Mouse (Mus musculus) heart, embryonic 12.5 days (tissue): ENCODE results near the gene Trp53i13. TPM values are rescaled to one million over a fixed set of nuclear protein-coding genes. Genes with fewer than 3 reads are reported as not detected.

ENCODE experiments used
- ATAC-seq: fragments of 200-750 bp; cut with Nextera tagmentation; 2 replicates; pipeline ENCODE4 v1.8.0; 2017; ENCODE audit warnings: moderate TSS enrichment, moderate library complexity; ENCODE audit not compliant: insufficient number of reproducible peaks, low FRiP score
- H3K27ac ChIP-seq: fragments of 300-500 bp; sonication (generic); 2 replicates; pipeline ENCODE4 v1.5.1; 2016; ENCODE audit warnings: mild to moderate bottlenecking, moderate library complexity; ENCODE audit not compliant: poor library complexity, severe bottlenecking
- H3K27me3 ChIP-seq: fragments of 300-500 bp; sonication (generic); replicated peaks from 2 replicates; pipeline ENCODE4 v1.6.1; 2016; ENCODE audit warnings: mild to moderate bottlenecking, moderate library complexity
- H3K36me3 ChIP-seq: fragments of 300-500 bp; sonication (generic); 2 replicates; pipeline ENCODE4 v1.6.1; 2016; ENCODE audit warnings: mild to moderate bottlenecking, moderate library complexity
- H3K4me1 ChIP-seq: fragments of 300-500 bp; sonication (generic); replicated peaks from 2 replicates; pipeline ENCODE4 v1.6.1; 2016; ENCODE audit warnings: mild to moderate bottlenecking
- H3K4me2 ChIP-seq: fragments of 300-500 bp; sonication (generic); 2 replicates; pipeline ENCODE4 v1.6.1; 2016; ENCODE audit warnings: mild to moderate bottlenecking, moderate library complexity
- H3K4me3 ChIP-seq: fragments of 300-500 bp; sonication (generic); 2 replicates; pipeline ENCODE4 v1.5.1; 2016; ENCODE audit warnings: mild to moderate bottlenecking
- H3K9ac ChIP-seq: fragments of 300-500 bp; sonication (generic); 2 replicates; pipeline ENCODE4 v1.6.1; 2016; ENCODE audit warnings: mild to moderate bottlenecking, moderate library complexity
- H3K9me3 ChIP-seq: fragments of 300-500 bp; sonication (generic); replicated peaks from 2 replicates; pipeline ENCODE4 v1.6.1; 2016; ENCODE audit warnings: mild to moderate bottlenecking, moderate library complexity
- WGBS: fragments of 180-500 bp; shearing (Covaris S2); methylation state at CpG from one replicate; pipeline ENCODE4 v1.1.7; 2016; 5-methylcytosine and 5-hydroxymethylcytosine counted together
- polyA plus RNA-seq: library from polyadenylated mRNA; unstranded; fragments of >200 nt; fragmentation: Nextera tagmentation; extraction: Ambion mirVana; gene quantifications from 2 replicates; pipeline ENCODE4 v1.2.1, GENCODE M21; 2016

Gene Trp53i13
- polyA plus RNA-seq, 1 experiment from 2014 or later = 30.2 TPM

DNA sequence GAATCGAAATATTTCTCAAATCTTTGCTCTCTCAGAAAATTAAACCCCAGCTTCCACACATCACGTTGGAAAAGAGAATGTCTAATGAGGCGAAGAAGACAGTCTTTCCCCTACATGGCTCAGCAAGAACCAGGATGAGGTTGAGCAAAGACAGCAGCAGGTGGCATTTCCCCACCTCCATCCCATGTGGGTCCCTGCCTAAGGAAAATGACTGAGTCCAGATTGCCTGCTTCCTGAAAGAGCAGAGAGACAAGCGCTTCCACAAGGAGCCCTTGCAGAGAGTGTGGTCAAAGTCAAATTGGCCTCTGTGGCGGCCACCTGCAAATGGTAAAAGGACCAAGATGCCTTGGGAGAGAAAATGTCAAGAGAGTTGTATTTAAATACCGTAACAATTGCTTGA is 25.3 kb downstream of the Trp53i13 start:
- peak overlapping the region; percentile 96 for H3K4me2 ChIP-seq
- H3K4me3 ChIP-seq = no peak overlapping the region
- H3K27ac ChIP-seq = no peak overlapping the region
- no peaks in the 10 kb centered on the region for H3K9me3 ChIP-seq
- no peak for ATAC-seq
- WGBS = 65% methylated on average over 6 of the region's 6 CpGs
- 0 out of 2 replicates have a peak, but pooled peaks cover 5% of the 10 kb centered on the region for H3K27me3 ChIP-seq
- peaks cover 61% of the 10 kb centered on the region for H3K4me1 ChIP-seq
- H3K36me3 ChIP-seq = no peaks in the 10 kb centered on the region
- H3K9ac ChIP-seq = 0 out of 2 replicates have a peak overlapping the region, but pooled peaks have one; percentile 89

DNA sequence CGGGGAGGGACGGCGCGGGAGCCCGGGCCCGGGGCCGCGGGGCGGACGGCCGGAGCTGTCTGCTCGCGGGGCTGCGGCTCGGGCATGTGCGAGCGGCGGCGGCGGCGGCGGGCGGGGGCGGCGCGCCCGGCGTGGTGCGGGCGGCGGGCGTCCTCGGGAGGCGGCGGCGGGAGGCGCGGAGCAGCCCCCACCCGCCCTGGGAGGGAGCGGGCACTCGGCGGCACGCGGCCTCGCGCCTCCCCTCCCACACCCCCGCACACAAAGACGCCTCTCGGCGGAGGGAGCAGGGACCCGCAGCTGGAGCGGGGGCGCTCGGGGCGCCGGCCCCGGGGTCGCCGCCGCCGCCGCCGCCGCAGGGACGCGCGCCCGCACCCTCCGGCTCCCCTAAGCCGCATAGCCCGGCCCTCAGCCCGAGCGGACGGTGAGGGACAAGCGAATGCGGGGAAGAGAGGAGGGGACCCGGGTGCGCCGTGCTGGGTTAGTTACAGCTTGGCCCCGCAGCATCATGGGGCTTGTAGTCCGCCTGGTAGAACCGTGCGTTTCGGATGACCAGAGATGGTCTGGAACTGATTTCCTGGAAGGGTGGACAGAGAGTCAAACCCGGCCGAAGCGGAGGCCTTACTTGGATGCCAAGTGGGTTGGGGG is 26.1 kb downstream of the Trp53i13 start, which contains the start of gene Ankrd13b:
Gene Ankrd13b (minus strand): TSS at position 88 of the 645 bp plus-strand sequence.
- Histone ChIP-seq H3K27me3 (0 out of 2 replicates have a peak, but pooled peaks cover 5% of the 10 kb centered on the region), H3K9me3 (no peaks in the 10 kb centered on the region), H3K4me1 (peaks cover 54% of the 10 kb centered on the region), H3K4me2 (peak within 1 kb of the TSS; percentile 96), H3K36me3 (no peaks in the 10 kb centered on the region), H3K4me3 (peak within 1 kb of the TSS; percentile 89), H3K27ac (no peak within 1 kb of the TSS), H3K9ac (peak within 1 kb of the TSS; percentile 89)
- ATAC-seq = no peak
- WGBS = 2% methylated on average over 64 of the region's 87 CpGs

DNA sequence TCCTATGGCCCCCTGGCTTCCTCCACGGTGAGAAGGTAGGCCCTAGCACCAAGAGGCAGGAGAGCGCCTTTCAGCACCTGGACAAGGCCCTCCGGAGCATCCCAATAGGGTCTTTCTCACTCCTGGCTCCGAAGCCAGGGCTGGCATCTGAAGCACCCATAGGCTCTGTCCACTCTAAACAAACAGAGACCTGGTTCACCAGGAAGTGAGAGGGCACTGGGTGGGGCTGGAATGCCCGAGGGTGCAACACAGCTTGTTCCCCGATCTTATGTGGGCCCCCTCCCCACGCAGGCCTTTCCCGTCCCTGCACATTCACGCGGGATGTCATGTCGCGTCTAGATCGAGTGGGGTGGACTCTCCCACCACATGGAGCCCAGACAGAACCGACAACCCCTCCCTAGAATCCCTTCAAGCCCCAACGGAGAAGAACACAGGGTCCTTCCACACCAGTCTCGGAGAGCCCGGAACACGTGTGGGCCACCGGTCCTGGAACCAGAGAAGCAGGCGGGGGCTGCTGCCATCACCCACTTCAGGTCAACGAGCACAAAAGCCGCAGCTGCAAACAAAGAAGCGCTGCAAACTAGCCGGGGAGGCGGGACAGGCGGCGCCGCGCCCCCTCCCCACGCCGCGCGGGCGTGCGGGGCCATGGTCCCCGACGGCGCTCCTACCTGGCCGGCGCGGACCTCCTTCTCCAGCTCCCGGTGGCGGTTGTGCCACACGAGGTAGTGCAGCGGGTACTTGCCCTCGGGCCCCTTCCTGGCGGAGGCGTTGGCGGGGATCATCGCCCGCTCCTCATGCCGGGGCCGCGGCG is 26.8 kb downstream of the Trp53i13 start:
- peak overlapping the region; percentile 89 for H3K4me3 ChIP-seq
- WGBS = 3% methylated on average over 55 of the region's 55 CpGs
- H3K4me1 ChIP-seq = peaks cover 46% of the 10 kb centered on the region
- H3K9ac ChIP-seq = peak overlapping the region; percentile 89
- no peaks in the 10 kb centered on the region for H3K36me3 ChIP-seq
- H3K9me3 ChIP-seq = no peaks in the 10 kb centered on the region
- 0 out of 2 replicates have a peak, but pooled peaks cover 5% of the 10 kb centered on the region for H3K27me3 ChIP-seq
- peak overlapping the region; percentile 96 for H3K4me2 ChIP-seq
- no peak overlapping the region for H3K27ac ChIP-seq
- no peak for ATAC-seq

- H3K27me3 ChIP-seq = 0 out of 2 replicates have a peak, but pooled peaks cover 5% of the 10 kb centered on the region
- peaks cover 46% of the 10 kb centered on the region for H3K4me1 ChIP-seq
- no peak for ATAC-seq
- no peak overlapping the region for H3K4me2 ChIP-seq
- H3K27ac ChIP-seq = no peak overlapping the region
- no peak overlapping the region for H3K4me3 ChIP-seq
- no peak overlapping the region for H3K9ac ChIP-seq
- no peaks in the 10 kb centered on the region for H3K9me3 ChIP-seq
- WGBS = 70% methylated on average over 5 of the region's 5 CpGs
- H3K36me3 ChIP-seq = no peaks in the 10 kb centered on the region
Observed at GRCm38 (mm10) chr11:77486798-77487197, 29.0 kb downstream of the Trp53i13 start.

DNA sequence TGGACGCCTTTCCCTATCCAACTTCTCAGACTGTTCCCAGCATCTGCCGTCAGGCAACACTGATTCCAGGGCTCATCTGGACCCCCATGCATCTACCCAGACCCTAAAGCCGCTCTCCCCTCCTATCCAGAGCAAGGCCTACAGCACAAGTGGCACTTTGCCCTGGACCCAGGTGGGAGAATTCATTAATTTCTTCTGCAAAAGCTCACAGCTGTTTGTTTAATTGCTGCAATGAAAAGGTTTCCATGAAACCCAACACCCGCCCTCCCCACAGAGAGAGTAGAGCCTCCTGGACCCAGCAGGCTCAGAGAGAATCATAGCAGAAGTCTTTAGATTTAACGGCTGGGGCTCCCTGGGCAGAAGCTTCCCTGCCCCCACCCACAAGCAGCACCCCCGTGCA is 30.6 kb downstream of the Trp53i13 start:
- Histone ChIP-seq H3K9ac (no peak overlapping the region), H3K4me3 (no peak overlapping the region), H3K27me3 (0 out of 2 replicates have a peak, but pooled peaks cover 5% of the 10 kb centered on the region), H3K9me3 (no peaks in the 10 kb centered on the region), H3K36me3 (no peaks in the 10 kb centered on the region), H3K4me2 (no peak overlapping the region), H3K27ac (no peak overlapping the region), H3K4me1 (peaks cover 33% of the 10 kb centered on the region)
- WGBS = 67% methylated on average over 6 of the region's 6 CpGs
- ATAC-seq = no peak

GRCm38 (mm10) chr11:77483510-77484255 is 32.1 kb downstream of the Trp53i13 start:
- Histone ChIP-seq H3K4me2 (no peak overlapping the region), H3K27ac (no peak overlapping the region), H3K27me3 (0 out of 2 replicates have a peak, but pooled peaks cover 5% of the 10 kb centered on the region), H3K4me3 (no peak overlapping the region), H3K9me3 (no peaks in the 10 kb centered on the region), H3K4me1 (peaks cover 24% of the 10 kb centered on the region), H3K9ac (no peak overlapping the region), H3K36me3 (no peaks in the 10 kb centered on the region)
- 29% methylated on average over 11 of the region's 11 CpGs for WGBS
- ATAC-seq = no peak

- WGBS = 52% methylated on average over 3 of the region's 3 CpGs
- H3K9me3 ChIP-seq = no peaks in the 10 kb centered on the region
- no peaks in the 10 kb centered on the region for H3K27me3 ChIP-seq
- H3K4me2 ChIP-seq = no peak overlapping the region
- no peak overlapping the region for H3K27ac ChIP-seq
- no peaks in the 10 kb centered on the region for H3K36me3 ChIP-seq
- H3K4me1 ChIP-seq = peaks cover 18% of the 10 kb centered on the region
- H3K4me3 ChIP-seq = no peak overlapping the region
- ATAC-seq = no peak
- no peak overlapping the region for H3K9ac ChIP-seq
Observed at GRCm38 (mm10) chr11:77483043-77483442, 32.7 kb downstream of the Trp53i13 start.

DNA sequence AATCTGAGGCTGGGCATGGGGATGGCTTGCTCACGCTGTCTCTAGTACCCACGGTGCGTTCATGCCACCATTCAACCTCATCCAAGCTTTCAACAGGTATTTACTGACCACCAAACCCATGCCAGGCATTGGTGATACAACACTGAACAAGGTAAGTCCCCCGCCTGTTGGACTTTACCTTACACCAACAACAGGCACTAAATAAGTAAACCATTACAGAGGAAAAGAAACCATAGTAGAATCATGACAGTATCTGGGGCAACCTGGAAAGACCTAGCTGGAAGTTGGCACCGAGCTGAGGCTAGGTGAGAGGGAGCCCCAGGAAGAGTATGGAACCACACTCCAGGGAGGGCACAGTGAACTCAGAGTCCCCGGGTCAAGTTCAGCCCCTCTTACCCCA is 38.9 kb downstream of the Trp53i13 start:
- WGBS = 88% methylated on average over 6 of the region's 6 CpGs
- Histone ChIP-seq H3K27me3 (no peaks in the 10 kb centered on the region; the same call in 1 of the 2 replicates), H3K9ac (no peak overlapping the region), H3K27ac (no peak overlapping the region), H3K4me2 (no peak overlapping the region), H3K9me3 (no peaks in the 10 kb centered on the region), H3K4me1 (no peaks in the 10 kb centered on the region), H3K4me3 (no peak overlapping the region), H3K36me3 (peaks cover 11% of the 10 kb centered on the region)
- ATAC-seq = no peak

DNA sequence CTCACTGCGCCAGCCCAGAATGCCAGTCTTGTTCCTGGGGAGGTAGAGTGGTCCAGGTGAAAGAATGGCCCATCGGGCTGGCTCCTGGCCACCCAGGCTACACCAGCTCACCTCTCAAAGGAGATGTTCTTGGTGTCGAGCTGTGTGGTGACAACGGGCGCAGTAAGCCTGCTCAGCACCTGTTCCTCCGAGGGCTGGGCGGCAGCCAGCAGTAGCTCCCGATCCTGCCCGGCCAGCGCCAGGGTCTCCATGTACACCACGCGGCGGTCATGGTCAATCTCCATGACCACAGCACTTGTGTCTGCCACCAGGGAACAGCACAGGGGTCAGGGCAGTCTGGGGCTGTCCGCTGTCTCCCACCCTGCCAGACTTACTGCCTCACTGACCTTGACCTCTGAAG is 39.6 kb downstream of the Trp53i13 start:
- no peak for ATAC-seq
- H3K36me3 ChIP-seq = peaks cover 17% of the 10 kb centered on the region
- no peaks in the 10 kb centered on the region for H3K4me1 ChIP-seq
- H3K9ac ChIP-seq = no peak overlapping the region
- no peak overlapping the region for H3K4me2 ChIP-seq
- no peaks in the 10 kb centered on the region; the same call in 1 of the 2 replicates for H3K27me3 ChIP-seq
- H3K9me3 ChIP-seq = no peaks in the 10 kb centered on the region
- H3K27ac ChIP-seq = no peak overlapping the region
- 90% methylated on average over 14 of the region's 14 CpGs for WGBS
- no peak overlapping the region for H3K4me3 ChIP-seq

DNA sequence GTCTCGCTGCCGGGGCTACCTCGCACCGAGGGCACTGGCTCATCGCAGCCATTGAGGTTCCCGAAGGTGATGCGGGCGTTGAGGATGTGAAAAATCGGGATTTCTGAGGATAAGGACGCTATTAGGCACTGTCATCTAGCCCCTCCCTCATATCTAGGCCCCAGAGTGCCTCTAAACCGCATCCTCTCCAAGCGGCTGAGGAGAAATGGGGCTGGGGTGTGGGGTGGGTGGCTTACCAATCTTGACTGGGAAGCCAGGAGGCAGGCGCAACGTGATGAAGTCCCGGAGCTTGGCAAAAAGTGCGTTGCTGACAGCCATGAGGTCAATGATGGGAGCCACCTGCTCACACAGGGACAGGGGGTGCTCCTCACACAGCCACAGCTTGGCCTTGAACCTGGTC is 43.0 kb downstream of the Trp53i13 start:
- peaks cover 2% of the 10 kb centered on the region; the same call in 1 of the 2 replicates for H3K4me1 ChIP-seq
- WGBS = 80% methylated on average over 16 of the region's 16 CpGs
- H3K27ac ChIP-seq = no peak overlapping the region
- peaks cover 19% of the 10 kb centered on the region for H3K27me3 ChIP-seq
- H3K4me3 ChIP-seq = no peak overlapping the region
- no peak overlapping the region for H3K9ac ChIP-seq
- no peak overlapping the region for H3K4me2 ChIP-seq
- no peak for ATAC-seq
- H3K9me3 ChIP-seq = no peaks in the 10 kb centered on the region
- H3K36me3 ChIP-seq = peaks cover 34% of the 10 kb centered on the region

GRCm38 (mm10) chr11:77471407-77471806 is 44.4 kb downstream of the Trp53i13 start:
- no peak for ATAC-seq
- Histone ChIP-seq H3K9me3 (no peaks in the 10 kb centered on the region), H3K27me3 (peaks cover 31% of the 10 kb centered on the region), H3K27ac (no peak overlapping the region), H3K4me3 (no peak overlapping the region), H3K36me3 (peaks cover 34% of the 10 kb centered on the region), H3K4me2 (no peak overlapping the region), H3K9ac (no peak overlapping the region), H3K4me1 (peaks cover 16% of the 10 kb centered on the region)
- WGBS = 67% methylated on average over 29 of the region's 29 CpGs
